Mouse (Mus musculus): ENCODE measurements around the gene Gemin4.
"Not testable (repeated sequence)": the region's sequence is repeated elsewhere in the genome, so short reads cannot be mapped to it uniquely, and the experiment has no call there.

Gene Gemin4

DNA sequence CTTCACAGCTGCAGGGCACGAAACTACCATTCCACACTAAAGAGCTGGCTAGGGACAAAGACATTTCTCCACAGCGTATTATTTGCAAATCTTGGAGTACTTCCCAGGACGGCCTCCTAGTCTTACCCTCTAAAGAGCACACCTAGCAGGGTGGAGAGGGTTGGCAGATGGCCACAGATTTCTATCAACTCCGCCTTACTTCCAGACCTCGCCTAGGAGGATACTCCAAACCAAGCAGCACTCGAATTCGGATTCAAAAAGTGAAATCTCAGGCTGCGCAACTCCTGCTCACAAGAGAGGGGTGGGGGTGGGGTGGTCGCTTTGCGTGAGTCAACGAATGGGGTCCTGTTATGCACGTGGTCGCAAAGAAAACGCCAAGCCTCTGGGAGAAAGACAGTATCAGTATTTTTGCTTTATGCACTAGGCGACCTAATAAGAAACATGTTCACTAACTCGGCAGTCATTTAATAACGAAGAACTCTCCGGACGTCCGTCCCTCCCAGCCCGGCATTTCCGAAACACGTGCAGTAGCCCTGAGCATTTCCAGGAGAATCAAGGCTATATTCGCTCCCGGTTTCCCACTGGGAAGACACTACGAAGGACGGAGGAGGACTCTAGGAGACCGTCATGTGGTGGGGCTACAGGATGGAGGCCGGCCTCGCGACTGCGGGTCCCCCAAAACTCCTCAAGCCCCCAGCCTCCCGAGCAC is 629 bp downstream of the Gemin4 start:
- no peak for DNase-seq (ENCODE audit: low spot score in 2 of 2)

- DNase-seq (ENCODE audit: low spot score in 2 of 2), result no peak
Measured at GRCm38 (mm10) chr11:76216049-76216540, 1.4 kb downstream of the Gemin4 start.

- DNase-seq (ENCODE audit: low spot score in 2 of 2), result no peak
Measured at GRCm38 (mm10) chr11:76215011-76215410, 2.5 kb downstream of the Gemin4 start.

DNA sequence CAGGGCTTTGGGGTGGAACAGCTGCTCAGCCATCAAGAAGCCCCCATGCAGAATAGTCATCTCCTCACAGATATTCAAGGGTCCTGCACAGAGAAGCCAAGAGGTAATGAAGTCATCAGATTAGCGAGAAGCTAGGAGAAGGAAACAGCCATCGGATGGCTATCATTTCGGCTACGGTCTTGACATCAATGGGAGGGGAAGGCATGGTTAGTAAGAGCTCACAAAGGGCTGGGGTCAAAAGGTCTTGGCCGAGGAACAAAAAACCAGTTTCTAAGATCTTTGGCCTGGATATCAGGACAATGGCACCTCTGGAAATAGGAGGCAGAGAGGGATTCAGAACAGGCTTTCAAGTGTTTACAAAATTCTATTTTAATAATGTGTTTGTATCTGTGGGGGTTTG is 3.6 kb downstream of the Gemin4 start:
- DNase-seq (ENCODE audit: low spot score in 2 of 2), result no peak

- DNase-seq (ENCODE audit: low spot score in 2 of 2), result not testable (repeated sequence)
Measured at GRCm38 (mm10) chr11:76211595-76211994, 5.9 kb downstream of the Gemin4 start.

- no peak for DNase-seq (ENCODE audit: low spot score in 2 of 2)
Measured at GRCm38 (mm10) chr11:76210228-76210985, 7.1 kb downstream of the Gemin4 start.

DNA sequence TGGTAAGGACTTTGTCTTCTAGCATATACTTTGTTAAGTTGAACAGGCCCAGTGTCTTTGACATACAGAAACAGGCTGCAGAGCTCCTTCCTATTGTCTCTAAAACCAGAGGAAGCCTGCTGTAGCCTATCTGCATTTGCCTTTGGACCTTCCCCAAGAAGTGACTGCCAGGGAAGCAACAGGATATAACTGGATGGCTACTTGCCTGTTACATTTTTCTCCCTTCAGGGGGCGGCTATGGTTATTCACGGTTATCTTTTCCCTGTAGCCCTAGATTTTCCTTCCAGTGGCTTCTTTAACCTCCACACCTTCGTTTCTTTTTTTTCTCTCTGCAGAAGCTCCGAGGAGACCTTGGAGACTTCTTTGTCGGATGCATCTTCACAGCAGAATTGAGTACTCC is 10.7 kb downstream of the Gemin4 start:
- DNase-seq (ENCODE audit: low spot score in 2 of 2), result no peak

DNA sequence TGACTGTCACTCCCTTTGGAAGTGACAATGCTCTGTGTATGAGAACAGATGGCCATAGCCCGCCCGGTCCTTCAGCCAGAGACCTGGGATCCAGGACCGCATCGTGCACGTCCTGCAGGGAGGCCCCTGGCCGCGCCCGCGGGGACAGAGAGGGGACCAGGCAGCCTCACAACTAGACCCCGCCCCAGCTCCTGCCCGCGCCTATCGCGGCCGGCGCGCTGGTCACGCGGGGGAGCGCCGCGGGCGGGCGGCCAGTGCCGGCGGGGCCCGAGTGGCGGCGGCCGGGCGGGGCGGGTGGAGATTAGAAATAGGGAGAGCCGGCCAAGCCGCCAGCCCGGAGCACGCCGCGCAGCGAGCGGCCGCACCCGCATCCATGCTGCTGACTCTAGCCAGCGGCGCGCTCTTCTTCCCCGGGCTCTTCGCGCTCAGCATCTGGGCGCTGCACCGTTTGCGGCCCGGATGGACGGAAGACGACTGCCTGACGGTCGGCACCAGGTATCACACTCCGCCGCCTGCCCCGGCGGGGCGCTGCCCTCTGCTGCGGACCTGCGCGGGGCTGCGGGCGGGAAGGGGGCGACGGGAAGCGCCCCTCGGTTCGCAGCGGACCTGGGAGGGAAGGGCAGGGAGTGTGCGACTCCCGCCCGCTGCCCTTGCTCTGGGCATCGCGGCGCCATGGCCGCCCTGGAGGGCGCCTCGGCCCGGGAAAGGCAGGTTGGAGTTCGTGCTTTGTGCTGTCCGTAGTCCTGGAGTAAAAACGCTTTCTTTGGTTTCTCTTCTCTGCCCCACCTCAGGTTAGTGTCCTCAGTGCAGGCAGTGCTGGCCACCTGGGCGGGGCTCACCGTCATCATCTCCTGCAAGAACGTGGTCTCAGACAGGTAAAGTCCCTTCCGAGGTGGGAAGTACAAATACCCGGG is 15.4 kb downstream of the Gemin4 start:
- DNase-seq (ENCODE audit: low spot score in 2 of 2), result peak in 1 of 2 experiments; percentile 14

DNA sequence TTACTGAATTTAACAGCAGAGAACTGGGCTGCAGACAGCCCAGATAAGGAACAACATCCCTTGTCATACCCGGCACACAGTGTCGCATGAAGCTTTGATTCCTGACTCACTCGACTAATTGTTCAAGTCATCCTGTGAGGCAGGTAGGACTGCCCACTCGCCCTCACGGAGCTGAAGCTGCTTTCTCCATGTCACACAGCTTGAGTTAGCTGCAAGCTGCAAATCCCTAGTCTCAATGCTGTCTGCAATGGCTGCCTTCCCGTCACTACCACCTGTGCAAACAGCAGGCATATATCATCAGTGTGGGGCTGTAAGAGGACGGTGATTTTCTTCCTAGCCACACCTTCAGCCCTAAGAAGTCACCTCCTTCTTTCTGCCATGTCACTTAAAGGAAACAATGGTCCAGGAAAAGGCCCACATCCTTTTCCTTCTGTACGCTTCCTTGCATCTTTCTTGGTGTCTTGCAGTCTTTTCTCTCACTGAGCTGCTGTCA is 20.4 kb downstream of the Gemin4 start:
- DNase-seq (ENCODE audit: low spot score in 2 of 2), result no peak

DNA sequence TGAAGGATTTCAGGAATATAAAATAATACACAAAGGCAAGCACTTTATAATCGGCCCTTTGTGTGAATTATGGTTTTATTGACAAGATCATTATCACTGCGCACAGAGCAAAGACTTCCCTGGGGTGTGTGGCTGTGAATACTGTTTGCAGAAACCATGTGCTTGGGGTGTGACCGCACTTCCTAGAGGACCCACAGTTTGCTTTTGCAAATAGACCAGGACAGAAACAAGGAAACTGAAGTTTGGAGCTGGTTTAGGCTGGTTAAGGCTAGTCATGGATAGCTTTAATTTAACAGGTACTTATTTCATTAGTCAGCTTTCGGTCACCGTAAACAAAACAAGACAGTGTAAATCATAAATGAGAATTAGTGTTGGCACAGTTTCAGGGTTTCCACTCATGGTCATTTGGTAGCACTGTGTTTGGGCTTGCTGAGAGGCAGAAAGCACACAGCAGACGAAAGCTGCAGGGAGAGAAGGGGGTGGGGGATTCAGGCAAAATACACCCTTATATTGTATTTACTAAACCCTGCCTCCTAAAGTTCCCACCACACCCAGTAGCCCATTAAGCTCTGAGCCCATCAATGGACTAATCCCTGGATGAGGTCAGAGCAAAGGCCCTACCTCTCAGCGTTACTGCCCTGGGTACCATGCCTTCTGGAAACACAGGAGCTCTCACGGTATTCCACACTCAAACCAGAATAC is 21.0 kb downstream of the Gemin4 start:
- no peak for DNase-seq (ENCODE audit: low spot score in 2 of 2)

DNA sequence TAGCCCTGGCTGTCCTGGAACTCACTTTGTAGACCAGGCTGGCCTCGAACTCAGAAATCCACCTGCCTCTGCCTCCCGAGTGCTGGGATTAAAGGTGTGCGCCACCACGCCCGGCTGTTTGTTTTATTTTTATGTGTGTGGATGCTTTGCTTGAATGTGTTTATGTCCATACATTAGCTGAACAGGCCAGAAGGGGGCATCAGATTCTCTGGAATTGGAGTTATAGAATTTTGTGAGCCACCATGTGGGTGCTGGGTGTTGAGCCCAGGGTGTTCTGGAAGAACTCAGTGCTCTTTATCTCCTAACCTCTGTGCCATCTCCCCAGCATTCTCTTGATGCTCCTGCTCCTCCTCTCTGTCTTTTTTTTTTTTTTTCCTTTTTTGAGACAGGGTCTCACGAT is 30.6 kb downstream of the Gemin4 start:
- no peak for DNase-seq (ENCODE audit: low spot score in 2 of 2)

DNA sequence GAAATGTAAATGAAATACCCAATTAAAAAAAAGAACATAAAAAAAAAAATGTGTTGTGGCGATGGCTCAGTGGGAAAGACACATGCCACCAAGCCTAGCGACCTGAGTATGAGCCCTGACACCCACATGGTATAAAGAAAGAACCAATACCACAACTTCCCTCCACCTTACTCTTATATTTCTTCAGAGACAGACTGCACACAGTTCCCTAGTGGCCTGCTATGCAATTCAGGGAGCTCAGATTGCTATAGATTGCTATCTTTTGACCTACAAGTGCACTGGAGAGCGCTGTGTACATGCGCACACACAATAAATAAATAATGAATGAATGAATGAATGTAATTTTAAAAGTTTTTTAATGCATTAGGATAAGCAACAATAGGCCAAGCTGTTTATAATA is 33.7 kb downstream of the Gemin4 start:
- no peak for DNase-seq (ENCODE audit: low spot score in 2 of 2)

DNA sequence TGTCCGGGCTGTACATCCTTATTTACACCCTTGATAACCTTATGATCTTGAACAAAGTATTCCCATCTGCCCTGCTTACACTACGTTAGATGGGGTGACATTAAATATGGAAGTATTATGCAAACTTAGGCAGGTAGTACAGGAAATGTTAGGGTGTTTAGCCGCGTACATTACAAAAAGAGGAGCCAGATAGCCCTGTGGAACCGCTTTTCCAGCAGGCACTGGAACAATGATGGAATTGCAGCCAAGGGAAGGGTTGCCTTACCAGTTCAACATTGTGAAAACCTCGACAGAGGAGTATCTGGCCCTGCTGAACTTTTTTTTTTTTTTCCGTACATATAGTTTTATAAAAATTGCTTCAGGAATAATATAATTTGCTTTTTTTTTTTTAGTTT is 37.3 kb downstream of the Gemin4 start:
- no peak for DNase-seq (ENCODE audit: low spot score in 2 of 2)

- peak; percentile 74 to 77 for DNase-seq (ENCODE audit: low spot score in 2 of 2)
Measured at GRCm38 (mm10) chr11:76179495-76180145, 37.8 kb downstream of the Gemin4 start, which contains the start of the genes Vps53 and Fam57a. Gene Vps53, minus strand, starts transcription at chr11:76179647. Gene Fam57a, plus strand, starts transcription at chr11:76179671.

DNA sequence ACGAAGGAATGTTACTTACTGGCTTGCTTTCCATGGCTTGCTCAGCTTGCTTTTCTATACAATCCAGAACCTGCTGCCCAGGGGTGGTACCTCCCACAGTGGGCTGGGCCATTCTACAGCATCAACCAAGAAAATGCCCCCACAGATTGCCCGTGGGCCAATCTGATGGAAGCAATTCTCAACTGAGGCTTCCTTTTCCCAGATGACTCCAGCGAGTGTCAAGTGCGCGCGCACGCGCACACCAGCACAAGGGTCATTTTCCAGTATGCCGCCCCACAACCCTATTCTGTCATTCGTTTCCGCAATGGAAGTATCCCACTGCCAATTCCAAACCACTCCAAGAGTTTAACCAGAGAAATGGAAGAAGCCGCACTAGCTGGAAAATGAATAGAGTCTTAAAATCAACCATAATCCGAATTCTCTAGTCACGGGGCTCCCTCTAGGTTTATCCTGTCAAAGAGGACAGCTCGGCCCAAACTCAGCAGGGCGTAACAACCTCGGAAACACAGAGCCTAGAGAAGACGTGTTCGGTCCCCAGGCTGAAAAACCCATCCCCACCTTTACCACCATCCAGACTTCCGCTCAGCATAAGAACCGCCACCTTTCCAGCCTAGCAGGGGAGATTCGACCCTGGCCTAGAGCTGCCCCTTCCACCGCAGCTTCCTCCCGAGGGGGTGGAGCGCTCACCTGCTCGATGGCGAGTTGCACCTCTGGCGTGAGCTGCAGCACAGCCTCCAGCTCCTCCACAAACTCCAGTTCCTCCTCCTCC is 38.6 kb downstream of the Gemin4 start:
- DNase-seq (ENCODE audit: low spot score in 2 of 2), result no peak

- no peak for DNase-seq (ENCODE audit: low spot score in 2 of 2)
Measured at GRCm38 (mm10) chr11:76170207-76170606, 47.3 kb downstream of the Gemin4 start.

DNA sequence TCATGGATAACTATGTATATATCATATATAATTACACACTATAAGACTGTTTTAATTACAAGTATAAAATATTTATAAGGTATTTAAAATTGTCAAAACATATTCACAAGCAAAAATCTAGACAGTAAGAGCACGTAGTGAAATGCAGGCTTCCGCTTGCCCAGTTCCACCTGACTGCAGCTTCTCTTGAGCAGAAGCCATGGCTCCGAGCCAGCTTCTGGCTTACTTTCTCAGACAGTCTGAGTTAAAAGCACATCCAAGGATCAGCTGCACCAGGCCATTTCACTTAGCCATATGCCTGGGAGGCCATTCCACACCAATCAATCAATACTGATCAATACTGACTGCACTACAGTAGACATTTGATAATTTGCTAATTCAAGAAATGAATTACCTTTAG is 48.5 kb downstream of the Gemin4 start:
- no peak for DNase-seq (ENCODE audit: low spot score in 2 of 2)

DNA sequence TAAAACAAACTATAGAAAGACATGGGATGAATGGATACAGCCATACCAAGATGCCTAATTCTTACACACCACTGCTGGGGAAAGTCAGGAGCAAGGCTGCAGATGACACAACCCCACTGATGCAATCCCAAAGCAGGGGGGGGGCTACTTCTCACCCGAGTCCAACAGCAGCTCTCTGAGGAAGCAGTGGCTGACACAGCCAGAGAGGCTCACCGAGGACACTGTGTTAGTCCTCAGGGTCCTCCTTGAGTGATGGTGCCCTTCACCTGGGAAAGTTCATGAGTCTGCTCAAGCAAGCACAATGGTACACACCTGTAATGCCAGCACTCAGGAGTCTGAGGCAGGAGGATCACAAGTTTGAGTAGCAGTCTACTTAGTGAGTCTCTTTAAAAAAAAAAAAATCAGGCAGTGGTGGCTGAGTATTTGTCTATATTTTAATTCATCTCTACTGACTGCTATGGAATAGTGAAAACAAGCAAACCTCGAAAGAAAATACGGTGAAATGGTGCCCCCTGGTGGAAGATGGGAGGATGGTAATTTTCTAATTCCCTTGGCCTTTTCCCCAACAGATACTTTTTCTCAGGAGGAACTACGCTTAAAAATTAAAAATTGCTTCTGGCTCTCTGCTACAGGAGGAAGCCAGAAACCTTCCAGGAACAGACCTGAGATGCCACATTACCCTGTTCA is 50.2 kb downstream of the Gemin4 start:
- DNase-seq (ENCODE audit: low spot score in 2 of 2), result peak; percentile 21 to 74

DNA sequence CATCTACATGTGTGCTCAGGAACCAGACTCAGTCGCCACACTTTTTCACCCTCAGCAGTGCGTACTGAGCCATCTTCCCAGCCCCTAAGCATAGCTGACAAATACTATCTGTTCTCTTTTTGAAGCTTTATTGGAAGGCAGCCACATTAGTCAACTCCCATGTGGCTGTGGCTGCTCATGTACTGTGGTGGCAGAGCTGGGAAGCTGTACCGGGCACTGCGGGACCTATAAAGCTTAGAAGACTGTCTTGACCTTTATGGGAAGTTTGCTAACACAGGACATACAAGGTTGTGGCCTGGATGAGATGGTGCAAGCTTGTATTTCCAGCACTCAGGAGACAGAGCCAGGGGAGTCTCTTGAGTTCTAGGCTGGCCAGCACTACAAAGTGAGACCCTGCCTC is 50.8 kb downstream of the Gemin4 start:
- DNase-seq (ENCODE audit: low spot score in 2 of 2), result no peak
